In genomic region chr3:99030636-99031035, GRCm38 (mm10) we compare ENCODE assay signal across 22 mouse cellular contexts.
A peak's percentile ranks its signal among the peaks of the same experiment; 100 is the strongest.
DNase-seq lines count a peak whose midpoint lies in the region; ATAC-seq lines count a peak whose summit lies in the region.
"Had no signal": no experiment of that assay in that cellular context is flagged by ENCODE, and none has a peak within 500 bp of the region (broad histone marks: within the 10 kb centered on the region; RNA-seq: fewer than 3 reads in every experiment).

No protein-coding gene starts in this region.

- H3K9ac ChIP-seq in midbrain, embryonic 14.5 days (replicated peaks; ENCODE audit: low read length), result no peak overlapping the region
- H3K9ac ChIP-seq in embryonic facial prominence, embryonic 11.5 days (replicated peaks; ENCODE audit: low read length), result no peak overlapping the region
- H3K9ac ChIP-seq: embryonic facial prominence, embryonic 12.5 days; heart, embryonic 15.5 days had no signal

- H3K27me3 ChIP-seq in midbrain, embryonic 14.5 days (ENCODE audit: control insufficient read depth, insufficient read depth, low read length), result no peaks in the 10 kb centered on the region
- no peaks in the 10 kb centered on the region for H3K27me3 ChIP-seq in midbrain, embryonic 10.5 days (ENCODE audit: low read depth, poor library complexity, severe bottlenecking)
- H3K27me3 ChIP-seq in embryonic facial prominence, embryonic 11.5 days (ENCODE audit: control insufficient read depth, insufficient read depth, low read length), result no peaks in the 10 kb centered on the region
- H3K27me3 ChIP-seq: CH12.LX; embryonic facial prominence, embryonic 12.5 days; heart, embryonic 15.5 days; Patski had no signal

- H3K4me1 ChIP-seq in midbrain, embryonic 14.5 days (ENCODE audit: control insufficient read depth, insufficient read depth, low read length), result no peaks in the 10 kb centered on the region
- H3K4me1 ChIP-seq in midbrain, embryonic 10.5 days, result 0 out of 2 replicates have a peak, but pooled peaks cover 6% of the 10 kb centered on the region
- peaks cover 6% of the 10 kb centered on the region; the same call in 1 of the 2 replicates for H3K4me1 ChIP-seq in embryonic facial prominence, embryonic 11.5 days (ENCODE audit: control insufficient read depth, insufficient read depth, low read length)
- H3K4me1 ChIP-seq: heart, embryonic 15.5 days had no signal

- H3K36me3 ChIP-seq in midbrain, embryonic 14.5 days (ENCODE audit: control insufficient read depth, insufficient read depth, low read length), result no peaks in the 10 kb centered on the region
- H3K36me3 ChIP-seq in midbrain, embryonic 10.5 days, result no peaks in the 10 kb centered on the region
- no peaks in the 10 kb centered on the region for H3K36me3 ChIP-seq in embryonic facial prominence, embryonic 11.5 days (replicated peaks; ENCODE audit: control insufficient read depth, insufficient read depth, low read depth, low read length)
- H3K36me3 ChIP-seq: embryonic facial prominence, embryonic 12.5 days; heart, embryonic 15.5 days had no signal

- H3K9me3 ChIP-seq in midbrain, embryonic 14.5 days (ENCODE audit: control insufficient read depth, low read length), result no peaks in the 10 kb centered on the region
- H3K9me3 ChIP-seq in midbrain, embryonic 10.5 days (replicated peaks), result no peaks in the 10 kb centered on the region
- no peaks in the 10 kb centered on the region for H3K9me3 ChIP-seq in embryonic facial prominence, embryonic 11.5 days (replicated peaks; ENCODE audit: control insufficient read depth, low read length)
- H3K9me3 ChIP-seq: embryonic facial prominence, embryonic 12.5 days; heart, embryonic 15.5 days had no signal

- 0 out of 2 replicates have a peak, but pooled peaks have one; percentile 11 for ATAC-seq in midbrain, embryonic 14.5 days (ENCODE audit: low FRiP score, low TSS enrichment)
- no peak; the same call in 1 of the 2 replicates for ATAC-seq in embryonic facial prominence, embryonic 11.5 days (replicated peaks; ENCODE audit: insufficient number of reproducible peaks, low FRiP score, low TSS enrichment, low read depth)
- ATAC-seq: activated CD4-positive, CD25-positive, alpha-beta regulatory T cell, adult 4 months; forebrain, embryonic 16.5 days; hindbrain, postnatal 0 days; Patski had no signal

- intact Hi-C loops in left cerebral cortex, postnatal 10 days (cut with DNase I), result no loop called here

- H3K4me2 ChIP-seq in midbrain, embryonic 14.5 days (ENCODE audit: low read length), result no peak overlapping the region
- H3K4me2 ChIP-seq in embryonic facial prominence, embryonic 11.5 days (ENCODE audit: low read depth, low read length), result no peak overlapping the region
- H3K4me2 ChIP-seq: embryonic facial prominence, embryonic 12.5 days; heart, embryonic 11.5 days; heart, embryonic 15.5 days had no signal

- WGBS in midbrain, embryonic 14.5 days, result 45% methylated on average over 1 of the region's 1 CpGs
- whole genome bisulfite sequencing in midbrain, embryonic 10.5 days, result 60% methylated on average over 1 of the region's 1 CpGs
- 14% methylated on average over 1 of the region's 1 CpGs for WGBS in embryonic facial prominence, embryonic 11.5 days

- H3K27ac ChIP-seq in midbrain, embryonic 14.5 days (replicated peaks; ENCODE audit: low read depth, low read length), result no peak overlapping the region
- no peak overlapping the region for H3K27ac ChIP-seq in midbrain, embryonic 10.5 days (replicated peaks)
- H3K27ac ChIP-seq in embryonic facial prominence, embryonic 11.5 days (replicated peaks; ENCODE audit: low read depth, low read length), result no peak overlapping the region
- H3K27ac ChIP-seq: embryonic facial prominence, embryonic 12.5 days; heart, adult 2 months; heart, embryonic 15.5 days; hindbrain, postnatal 0 days had no signal

- DNase-seq in midbrain, embryonic 14.5 days, result no peak
- DNase-seq in midbrain, embryonic 10.5 days (ENCODE audit: low spot score), result no peak
- DNase-seq in adipocyte (ENCODE audit: low spot score), result peak; percentile 7
- peak; percentile 57 for DNase-seq in embryo, embryonic 10.5 days (ENCODE audit: low spot score)
- peak; percentile 17 for DNase-seq in embryonic facial prominence, embryonic 11.5 days (ENCODE audit: low spot score)
- no peak for DNase-seq in left cerebral cortex, postnatal 10 days (ENCODE audit: extremely low spot score in 1 of 2, low spot score in 2 of 2)
- no peak for DNase-seq in thymus, postnatal 14 days
- DNase-seq: adrenal gland, adult 2 months; adrenal gland, postnatal 25 days; cerebellum, adult 18-20 months; cerebellum, postnatal 10 days; gastrocnemius, postnatal 14 days; heart, adult 2 months; heart, postnatal 14 days had no signal

- H3K4me3 ChIP-seq in midbrain, embryonic 14.5 days (replicated peaks; ENCODE audit: low read depth, low read length), result no peak overlapping the region
- H3K4me3 ChIP-seq in midbrain, embryonic 10.5 days, result no peak overlapping the region
- H3K4me3 ChIP-seq in embryonic facial prominence, embryonic 11.5 days (ENCODE audit: low read depth, low read length), result no peak overlapping the region
- H3K4me3 ChIP-seq: embryonic facial prominence, embryonic 12.5 days; heart, adult 2 months; heart, embryonic 15.5 days had no signal

Comparison
In these comparisons a context has a peak if more than half of its experiments do, and no peak if none do; other contexts are left out.
1. DNase-seq: peak in adipocyte (single experiment), embryo, embryonic 10.5 days (single experiment) and embryonic facial prominence, embryonic 11.5 days (single experiment); none in midbrain, embryonic 14.5 days (single experiment), midbrain, embryonic 10.5 days (single experiment), left cerebral cortex, postnatal 10 days (0 of 2) and thymus, postnatal 14 days (single experiment).